ENCODE assay signal across 9 mouse cellular contexts in genomic region chr11:113087084-113087483, GRCm38 (mm10).
DNase-seq lines count a peak whose midpoint lies in the region; ATAC-seq and TF ChIP-seq lines count a peak whose summit lies in the region.
"Had no signal": no experiment of that assay in that cellular context is flagged by ENCODE, and none has a peak within 500 bp of the region (broad histone marks: within the 10 kb centered on the region; RNA-seq: fewer than 3 reads in every experiment).

No protein-coding gene starts in this region.

- no peak for TF ChIP-seq CTCF in lung, adult 2 months (IDR thresholded peaks at IDR 0.05; ENCODE audit: insufficient read depth, low read length)

- WGBS in heart, embryonic 11.5 days (ENCODE audit: insufficient replicate concordance), result 43% methylated on average over 9 of the region's 9 CpGs
- 23% methylated on average over 9 of the region's 9 CpGs for WGBS in lung, adult 2 months
- 52% methylated on average over 9 of the region's 9 CpGs for WGBS in neural tube, embryonic 15.5 days

- 0 out of 2 replicates have a peak, but pooled peaks cover 7% of the 10 kb centered on the region for H3K4me1 ChIP-seq in heart, embryonic 11.5 days (ENCODE audit: control insufficient read depth, insufficient read depth, low read length)
- no peaks in the 10 kb centered on the region for H3K4me1 ChIP-seq in lung, adult 2 months (ENCODE audit: control insufficient read depth, insufficient read depth, low read length)
- peaks cover 7% of the 10 kb centered on the region; the same call in 1 of the 2 replicates for H3K4me1 ChIP-seq in neural tube, embryonic 15.5 days

- intact Hi-C loops in heart, postnatal 36 days (cut with DNase I), result no loop called here
- intact Hi-C loops in heart, postnatal 10 days (cut with DNase I), result no loop called here

- ATAC-seq in heart, embryonic 11.5 days (replicated peaks; ENCODE audit: insufficient number of reproducible peaks, low FRiP score, low TSS enrichment), result no peak
- no peak for ATAC-seq in neural tube, embryonic 15.5 days (ENCODE audit: low FRiP score)

- H3K4me2 ChIP-seq in heart, embryonic 11.5 days, result peak overlapping the region; percentile 52
- H3K4me2 ChIP-seq in neural tube, embryonic 15.5 days, result no peak overlapping the region

- DNase-seq in heart, postnatal 36 days, result no peak
- DNase-seq in lung, adult 2 months, result peak; percentile 12
- DNase-seq in lung, postnatal 10 days, result no peak
- DNase-seq in heart, postnatal 10 days, result peak; percentile 10 to 29
- DNase-seq in thymus, adult 18-20 months, result no peak
- no peak for DNase-seq in left cerebral cortex, adult 8-10 months (ENCODE audit: low spot score in 2 of 2)
- DNase-seq: gastrocnemius, postnatal 36 days had no signal

- TF ChIP-seq POLR2A in lung, adult 2 months (IDR thresholded peaks at IDR 0.05; ENCODE audit: borderline replicate concordance, extremely low read depth, low read depth, low read length), result no peak

- no peaks in the 10 kb centered on the region for H3K36me3 ChIP-seq in heart, embryonic 11.5 days (ENCODE audit: control insufficient read depth, insufficient read depth, low read length)
- H3K36me3 ChIP-seq in neural tube, embryonic 15.5 days, result no peaks in the 10 kb centered on the region

- no peaks in the 10 kb centered on the region for H3K27me3 ChIP-seq in heart, embryonic 11.5 days (ENCODE audit: control insufficient read depth, insufficient read depth, low read length)
- no peaks in the 10 kb centered on the region for H3K27me3 ChIP-seq in neural tube, embryonic 15.5 days (replicated peaks)

- no peaks in the 10 kb centered on the region for H3K9me3 ChIP-seq in heart, embryonic 11.5 days (replicated peaks; ENCODE audit: control insufficient read depth, low read length)
- no peaks in the 10 kb centered on the region for H3K9me3 ChIP-seq in neural tube, embryonic 15.5 days (replicated peaks)

- H3K9ac ChIP-seq in heart, embryonic 11.5 days (ENCODE audit: low read depth, low read length), result 0 out of 2 replicates have a peak overlapping the region, but pooled peaks have one; percentile 49
- H3K9ac ChIP-seq in neural tube, embryonic 15.5 days (replicated peaks), result no peak overlapping the region

- H3K27ac ChIP-seq in heart, embryonic 11.5 days (ENCODE audit: low read depth, low read length), result no peak overlapping the region
- 0 out of 2 replicates have a peak overlapping the region, but pooled peaks have one; percentile 4 for H3K27ac ChIP-seq in neural tube, embryonic 15.5 days (replicated peaks)

- H3K4me3 ChIP-seq in heart, embryonic 11.5 days (ENCODE audit: low read depth, low read length), result no peak overlapping the region
- no peak overlapping the region for H3K4me3 ChIP-seq in lung, adult 2 months (replicated peaks; ENCODE audit: extremely low read depth, low read depth, low read length)
- no peak overlapping the region for H3K4me3 ChIP-seq in neural tube, embryonic 15.5 days (replicated peaks)

Comparison
In these comparisons a context has a peak if more than half of its experiments do, and no peak if none do; other contexts are left out.
1. DNase-seq: peak in lung, adult 2 months (single experiment) and heart, postnatal 10 days (2 of 2); none in heart, postnatal 36 days (0 of 2), lung, postnatal 10 days (single experiment), thymus, adult 18-20 months (0 of 2) and left cerebral cortex, adult 8-10 months (0 of 2).